Mouse (Mus musculus): ENCODE measurements around the gene Itga9. TPM values are rescaled to one million over a fixed set of nuclear protein-coding genes. Genes with fewer than 3 reads are reported as not detected.

The Itga9 gene
- polyA plus RNA-seq, 1 experiment from 2014 or later: 6.6 TPM

GRCm38 (mm10) chr9:118845003-118845402, 238.5 kb downstream of the Itga9 start:
- no peak overlapping the region for H3K4me2 ChIP-seq
- no peaks in the 10 kb centered on the region for H3K27me3 ChIP-seq (replicated peaks)
- 61% methylated on average over 5 of the region's 5 CpGs for WGBS (ENCODE audit: insufficient replicate concordance)
- ATAC-seq: no peak
- no peaks in the 10 kb centered on the region for H3K36me3 ChIP-seq
- no peak overlapping the region for H3K27ac ChIP-seq
- H3K4me1 ChIP-seq: no peaks in the 10 kb centered on the region
- H3K4me3 ChIP-seq: no peak overlapping the region
- H3K9me3 ChIP-seq (replicated peaks): no peaks in the 10 kb centered on the region
- no peak overlapping the region for H3K9ac ChIP-seq

GRCm38 (mm10) chr9:118846766-118847165, 240.3 kb downstream of the Itga9 start:
- H3K27ac ChIP-seq: no peak overlapping the region
- H3K4me2 ChIP-seq: no peak overlapping the region
- no peak overlapping the region for H3K9ac ChIP-seq
- ATAC-seq: no peak
- no peaks in the 10 kb centered on the region for H3K27me3 ChIP-seq (replicated peaks)
- no peaks in the 10 kb centered on the region for H3K9me3 ChIP-seq (replicated peaks)
- H3K4me3 ChIP-seq: no peak overlapping the region
- WGBS (ENCODE audit: insufficient replicate concordance): 51% methylated on average over 3 of the region's 3 CpGs
- H3K36me3 ChIP-seq: no peaks in the 10 kb centered on the region
- H3K4me1 ChIP-seq: no peaks in the 10 kb centered on the region

DNA sequence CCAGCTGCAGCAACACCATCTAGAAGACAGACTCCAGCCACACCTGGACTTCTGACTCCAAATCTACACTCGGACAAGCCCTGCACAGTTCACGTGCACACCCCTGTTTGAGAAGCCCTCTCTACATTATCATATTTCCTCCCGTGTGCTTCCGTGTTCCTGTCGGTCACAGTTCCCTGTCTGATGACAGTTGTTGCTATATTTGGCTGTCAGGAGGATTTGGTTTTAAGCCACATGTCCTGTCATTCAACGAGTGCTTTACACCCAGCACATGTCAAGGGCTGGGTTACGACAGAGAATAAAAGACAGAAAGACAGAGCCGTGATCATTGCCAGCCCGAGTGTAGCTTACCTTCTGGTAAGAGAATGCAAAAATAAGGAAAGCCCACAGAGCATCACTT, 250.2 kb downstream of the Itga9 start:
- H3K4me2 ChIP-seq: no peak overlapping the region
- no peak overlapping the region for H3K9ac ChIP-seq
- no peak overlapping the region for H3K27ac ChIP-seq
- 55% methylated on average over 9 of the region's 9 CpGs for WGBS (ENCODE audit: insufficient replicate concordance)
- no peak overlapping the region for H3K4me3 ChIP-seq
- no peaks in the 10 kb centered on the region for H3K27me3 ChIP-seq (replicated peaks)
- no peaks in the 10 kb centered on the region for H3K9me3 ChIP-seq (replicated peaks)
- ATAC-seq: no peak
- H3K4me1 ChIP-seq: no peaks in the 10 kb centered on the region
- H3K36me3 ChIP-seq: no peaks in the 10 kb centered on the region

- Histone ChIP-seq H3K9me3 (replicated peaks) (no peaks in the 10 kb centered on the region), H3K4me1 (no peaks in the 10 kb centered on the region), H3K4me2 (no peak overlapping the region), H3K27me3 (replicated peaks) (no peaks in the 10 kb centered on the region), H3K36me3 (no peaks in the 10 kb centered on the region), H3K4me3 (no peak overlapping the region), H3K9ac (no peak overlapping the region), H3K27ac (no peak overlapping the region)
- no peak for ATAC-seq
- 59% methylated on average over 12 of the region's 12 CpGs for WGBS (ENCODE audit: insufficient replicate concordance)
Observed at GRCm38 (mm10) chr9:118860613-118861141, 254.2 kb downstream of the Itga9 start.

GRCm38 (mm10) chr9:118862214-118862613, 255.7 kb downstream of the Itga9 start:
- H3K27ac ChIP-seq: no peak overlapping the region
- H3K27me3 ChIP-seq (replicated peaks): no peaks in the 10 kb centered on the region
- H3K36me3 ChIP-seq: no peaks in the 10 kb centered on the region
- 68% methylated on average over 12 of the region's 12 CpGs for WGBS (ENCODE audit: insufficient replicate concordance)
- H3K9ac ChIP-seq: no peak overlapping the region
- no peak overlapping the region for H3K4me2 ChIP-seq
- H3K9me3 ChIP-seq (replicated peaks): no peaks in the 10 kb centered on the region
- no peak overlapping the region for H3K4me3 ChIP-seq
- no peak for ATAC-seq
- no peaks in the 10 kb centered on the region for H3K4me1 ChIP-seq

GRCm38 (mm10) chr9:118862852-118863260, 256.4 kb downstream of the Itga9 start:
- no peak for ATAC-seq
- Histone ChIP-seq H3K4me1 (no peaks in the 10 kb centered on the region), H3K9ac (no peak overlapping the region), H3K27ac (no peak overlapping the region), H3K4me3 (no peak overlapping the region), H3K36me3 (no peaks in the 10 kb centered on the region), H3K4me2 (no peak overlapping the region), H3K27me3 (replicated peaks) (no peaks in the 10 kb centered on the region), H3K9me3 (replicated peaks) (no peaks in the 10 kb centered on the region)
- WGBS (ENCODE audit: insufficient replicate concordance): 52% methylated on average over 9 of the region's 9 CpGs

- Histone ChIP-seq H3K4me3 (no peak overlapping the region), H3K4me1 (no peaks in the 10 kb centered on the region), H3K9me3 (replicated peaks) (no peaks in the 10 kb centered on the region), H3K4me2 (no peak overlapping the region), H3K9ac (no peak overlapping the region), H3K27ac (no peak overlapping the region), H3K36me3 (no peaks in the 10 kb centered on the region), H3K27me3 (replicated peaks) (no peaks in the 10 kb centered on the region)
- 71% methylated on average over 8 of the region's 8 CpGs for WGBS (ENCODE audit: insufficient replicate concordance)
- no peak for ATAC-seq
Observed at GRCm38 (mm10) chr9:118863528-118863927, 257.0 kb downstream of the Itga9 start.

DNA sequence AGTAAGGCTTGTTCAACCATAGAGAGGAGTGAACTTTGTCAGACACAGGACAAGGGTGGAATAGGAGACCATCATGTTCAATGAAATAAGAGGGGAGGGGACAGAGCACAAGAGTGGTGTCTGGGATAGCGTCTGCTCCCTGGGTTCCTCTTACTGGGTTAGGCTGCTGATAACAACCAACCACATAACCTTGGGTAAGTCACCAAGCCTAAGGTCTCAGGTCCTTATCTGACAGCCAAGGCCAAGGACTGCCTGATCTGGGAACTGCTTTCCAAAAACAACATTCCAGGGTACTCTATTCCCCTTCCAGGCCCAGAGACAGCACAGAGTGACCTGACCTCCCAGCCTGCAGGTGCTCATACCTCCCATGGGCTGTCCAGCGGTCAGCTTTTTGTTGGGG, 260.5 kb downstream of the Itga9 start:
- Histone ChIP-seq H3K9ac (no peak overlapping the region), H3K27me3 (replicated peaks) (no peaks in the 10 kb centered on the region), H3K4me3 (no peak overlapping the region), H3K4me2 (no peak overlapping the region), H3K36me3 (peaks cover 4% of the 10 kb centered on the region; the same call in 1 of the 2 replicates), H3K9me3 (replicated peaks) (no peaks in the 10 kb centered on the region), H3K4me1 (no peaks in the 10 kb centered on the region), H3K27ac (no peak overlapping the region)
- ATAC-seq: no peak
- 47% methylated on average over 2 of the region's 2 CpGs for WGBS (ENCODE audit: insufficient replicate concordance)

DNA sequence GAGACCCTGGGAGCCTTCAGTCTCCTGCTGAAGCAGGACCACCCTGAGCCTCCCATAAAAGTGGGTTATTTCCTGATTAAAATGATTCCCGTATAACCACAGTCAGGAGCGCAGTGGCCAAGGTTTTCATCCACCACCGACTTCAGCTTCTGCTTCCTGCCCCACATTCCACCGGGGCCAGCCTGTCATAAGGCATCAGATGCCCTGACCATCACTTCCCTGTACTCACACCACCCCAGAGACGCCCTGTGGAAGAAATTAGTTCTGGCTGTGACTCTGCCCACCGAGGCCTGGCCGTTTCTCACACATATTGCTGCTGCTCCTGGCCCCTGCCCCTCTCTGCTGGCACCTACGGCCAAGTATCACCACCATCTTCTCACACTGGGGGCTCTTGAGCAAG, 261.4 kb downstream of the Itga9 start:
- no peaks in the 10 kb centered on the region for H3K27me3 ChIP-seq (replicated peaks)
- H3K4me3 ChIP-seq: no peak overlapping the region
- no peak overlapping the region for H3K4me2 ChIP-seq
- peaks cover 4% of the 10 kb centered on the region; the same call in 1 of the 2 replicates for H3K36me3 ChIP-seq
- no peak for ATAC-seq
- no peak overlapping the region for H3K9ac ChIP-seq
- H3K4me1 ChIP-seq: no peaks in the 10 kb centered on the region
- 50% methylated on average over 8 of the region's 8 CpGs for WGBS (ENCODE audit: insufficient replicate concordance)
- no peaks in the 10 kb centered on the region for H3K9me3 ChIP-seq (replicated peaks)
- H3K27ac ChIP-seq: no peak overlapping the region

DNA sequence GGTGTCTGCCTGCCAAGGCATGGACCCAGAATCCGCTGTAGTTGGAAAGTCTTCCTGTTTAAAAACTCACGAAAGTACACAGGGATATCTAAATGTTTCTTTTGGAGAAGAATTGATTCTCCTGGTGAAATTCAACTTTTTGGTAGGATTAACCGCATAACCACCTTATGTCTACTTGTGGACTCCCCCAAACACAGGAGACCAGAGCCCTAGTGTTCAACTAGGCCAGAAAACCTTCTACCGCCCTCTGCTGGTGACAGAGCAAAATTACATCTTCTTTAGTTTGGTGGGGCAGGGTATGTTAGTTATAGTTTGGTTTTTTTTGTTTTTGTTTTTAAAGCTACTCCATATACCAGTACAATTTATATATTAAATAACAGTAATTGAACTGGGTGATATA, 264.6 kb downstream of the Itga9 start:
- 44% methylated on average over 4 of the region's 4 CpGs for WGBS (ENCODE audit: insufficient replicate concordance)
- Histone ChIP-seq H3K4me3 (no peak overlapping the region), H3K9ac (no peak overlapping the region), H3K4me1 (no peaks in the 10 kb centered on the region), H3K27ac (no peak overlapping the region), H3K4me2 (no peak overlapping the region), H3K36me3 (peaks cover 4% of the 10 kb centered on the region; the same call in 1 of the 2 replicates), H3K27me3 (replicated peaks) (no peaks in the 10 kb centered on the region), H3K9me3 (replicated peaks) (no peaks in the 10 kb centered on the region)
- ATAC-seq: no peak

GRCm38 (mm10) chr9:118873031-118873430, 266.5 kb downstream of the Itga9 start:
- Histone ChIP-seq H3K9me3 (replicated peaks) (no peaks in the 10 kb centered on the region), H3K4me3 (no peak overlapping the region), H3K4me1 (no peaks in the 10 kb centered on the region), H3K9ac (no peak overlapping the region), H3K36me3 (peaks cover 4% of the 10 kb centered on the region; the same call in 1 of the 2 replicates), H3K27me3 (replicated peaks) (no peaks in the 10 kb centered on the region), H3K4me2 (no peak overlapping the region), H3K27ac (no peak overlapping the region)
- ATAC-seq: no peak
- WGBS (ENCODE audit: insufficient replicate concordance): 73% methylated on average over 12 of the region's 12 CpGs

- H3K36me3 ChIP-seq: peaks cover 4% of the 10 kb centered on the region; the same call in 1 of the 2 replicates
- H3K9ac ChIP-seq: no peak overlapping the region
- H3K27ac ChIP-seq: no peak overlapping the region
- H3K4me3 ChIP-seq: no peak overlapping the region
- WGBS (ENCODE audit: insufficient replicate concordance): 73% methylated on average over 3 of the region's 3 CpGs
- no peaks in the 10 kb centered on the region for H3K9me3 ChIP-seq (replicated peaks)
- H3K4me2 ChIP-seq: no peak overlapping the region
- no peaks in the 10 kb centered on the region for H3K4me1 ChIP-seq
- no peak for ATAC-seq
- no peaks in the 10 kb centered on the region for H3K27me3 ChIP-seq (replicated peaks)
Observed at GRCm38 (mm10) chr9:118873596-118873995, 267.1 kb downstream of the Itga9 start.

GRCm38 (mm10) chr9:118875705-118876104, 269.2 kb downstream of the Itga9 start:
- Histone ChIP-seq H3K27me3 (replicated peaks) (no peaks in the 10 kb centered on the region), H3K4me2 (no peak overlapping the region), H3K9ac (no peak overlapping the region), H3K27ac (no peak overlapping the region), H3K4me3 (no peak overlapping the region), H3K36me3 (no peaks in the 10 kb centered on the region), H3K9me3 (replicated peaks) (no peaks in the 10 kb centered on the region), H3K4me1 (no peaks in the 10 kb centered on the region)
- WGBS (ENCODE audit: insufficient replicate concordance): 65% methylated on average over 4 of the region's 4 CpGs
- ATAC-seq: no peak
